Mouse (Mus musculus) cerebellum, adult 9-11 months (tissue): ENCODE results near the gene Scaf11.
"Not testable (repeated sequence)": the region's sequence is repeated elsewhere in the genome, so short reads cannot be mapped to it uniquely, and the experiment has no call there.

Experiments used
- DNase-seq: peaks from one replicate; pipeline ENCODE4 v3.0.0; 2022

The Scaf11 gene

GRCm38 (mm10) chr15:96463821-96464220 lies 3.2 kb upstream of the Scaf11 start:
- DNase-seq, result no peak

GRCm38 (mm10) chr15:96462611-96463010 lies 2.0 kb upstream of the Scaf11 start:
- DNase-seq, result no peak

GRCm38 (mm10) chr15:96461541-96462512 lies 1.2 kb upstream of the Scaf11 start:
- DNase-seq, result no peak

GRCm38 (mm10) chr15:96460451-96460729 lies 253 bp downstream of the Scaf11 start:
- DNase-seq, result no peak

- peak; percentile 76 for DNase-seq
Measured at GRCm38 (mm10) chr15:96459741-96460450, 747 bp downstream of the Scaf11 start.

- no peak for DNase-seq
Measured at GRCm38 (mm10) chr15:96458273-96458672, 2.4 kb downstream of the Scaf11 start.

- DNase-seq, result no peak
Measured at GRCm38 (mm10) chr15:96457338-96457664, 3.3 kb downstream of the Scaf11 start.

GRCm38 (mm10) chr15:96456651-96457337 lies 3.8 kb downstream of the Scaf11 start:
- no peak for DNase-seq

GRCm38 (mm10) chr15:96455595-96456214 lies 4.9 kb downstream of the Scaf11 start:
- no peak for DNase-seq

GRCm38 (mm10) chr15:96453346-96453745 lies 7.3 kb downstream of the Scaf11 start:
- no peak for DNase-seq

- peak; percentile 10 for DNase-seq
Measured at GRCm38 (mm10) chr15:96448656-96449299, 11.9 kb downstream of the Scaf11 start.

- no peak for DNase-seq
Measured at GRCm38 (mm10) chr15:96446785-96447184, 13.9 kb downstream of the Scaf11 start.

- DNase-seq, result not testable (repeated sequence)
Measured at GRCm38 (mm10) chr15:96441480-96441879, 19.2 kb downstream of the Scaf11 start.

GRCm38 (mm10) chr15:96434202-96434601 lies 26.4 kb downstream of the Scaf11 start:
- no peak for DNase-seq

GRCm38 (mm10) chr15:96419920-96420319 lies 40.7 kb downstream of the Scaf11 start:
- DNase-seq, result no peak

GRCm38 (mm10) chr15:96418161-96418560 lies 42.5 kb downstream of the Scaf11 start:
- no peak for DNase-seq

GRCm38 (mm10) chr15:96408717-96409121 lies 51.9 kb downstream of the Scaf11 start:
- DNase-seq, result no peak

GRCm38 (mm10) chr15:96407151-96407550 lies 53.5 kb downstream of the Scaf11 start:
- DNase-seq, result no peak

- DNase-seq, result no peak
Measured at GRCm38 (mm10) chr15:96406253-96406652, 54.4 kb downstream of the Scaf11 start.

- no peak for DNase-seq
Measured at GRCm38 (mm10) chr15:96405548-96405947, 55.1 kb downstream of the Scaf11 start.

- DNase-seq, result no peak
Measured at GRCm38 (mm10) chr15:96398333-96398732, 62.3 kb downstream of the Scaf11 start.

- no peak for DNase-seq
Measured at GRCm38 (mm10) chr15:96396641-96397344, 63.9 kb downstream of the Scaf11 start.
